Mouse (Mus musculus): Measurements from ENCODE around the gene Rps6. TPM values are rescaled to one million over a fixed set of nuclear protein-coding genes. Genes with fewer than 3 reads are reported as not detected.

Gene Rps6
- total RNA-seq (2014; fragmentation: Nextera tagmentation), result 3,999 and 4,209 TPM in 2 replicates
- total RNA-seq (2017), result 1,434 and 1,493 TPM in 2 replicates
- polyA plus RNA-seq (2012), result 562 and 607 TPM in 2 replicates

DNA sequence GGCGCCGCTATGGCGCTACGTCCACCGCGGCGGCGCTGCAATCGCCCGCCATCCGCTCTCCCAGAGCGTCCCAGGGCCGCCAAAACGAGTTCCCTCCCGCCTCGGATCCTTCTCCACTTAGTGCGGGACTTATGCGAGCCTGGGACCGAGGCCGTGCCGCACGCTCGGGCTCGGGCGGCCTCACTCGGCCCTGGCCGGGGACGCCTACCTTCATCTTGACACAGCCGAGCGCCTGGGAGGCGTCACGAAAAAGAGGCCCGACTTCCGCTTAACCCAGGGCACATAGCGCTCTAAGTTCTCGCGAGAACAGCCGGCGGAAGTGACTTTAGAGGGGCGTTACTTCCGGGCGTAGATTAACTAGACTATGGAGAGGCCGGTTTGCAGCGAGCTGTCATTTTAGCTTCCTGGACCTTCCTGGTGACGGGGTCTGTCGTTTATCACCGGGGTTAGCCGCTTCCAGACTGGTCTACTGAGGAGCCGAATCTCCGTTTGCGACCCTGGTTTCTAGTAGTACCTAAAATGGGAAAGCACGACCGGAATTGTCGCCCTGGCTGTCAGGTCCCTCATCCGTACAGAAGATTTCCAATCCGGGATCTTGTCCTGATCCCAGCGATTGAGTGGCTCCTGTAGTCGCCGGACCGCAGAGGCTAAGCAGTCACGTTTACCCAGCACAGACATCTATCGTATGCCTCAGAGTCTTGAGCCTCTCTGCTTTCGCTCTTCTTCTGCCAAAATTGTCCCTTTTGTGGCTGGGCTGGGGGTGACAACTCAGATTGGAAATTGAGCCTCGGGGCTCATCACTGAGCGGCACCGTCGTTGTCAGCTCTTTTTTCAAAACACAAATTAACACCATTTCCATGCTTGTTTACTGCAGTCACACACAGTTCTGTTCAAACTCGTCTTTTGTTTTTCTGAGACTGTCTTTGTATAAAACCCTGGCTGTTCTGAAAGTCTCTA is at the start of gene Rps6:
TSS of gene Rps6 (minus strand) at position 300 of the 957 bp plus-strand sequence.
- TF ChIP-seq POLR2AphosphoS5 (IDR thresholded peaks at IDR 0.05; ENCODE audit: insufficient replicate concordance, low read depth, low read length), result peak; percentile 75; the same call in 1 of the 2 replicates
- no peak for TF ChIP-seq GATA2 (IDR thresholded peaks at IDR 0.05; ENCODE audit: borderline replicate concordance, low read depth, low read length)
- no peak for TF ChIP-seq TAL1 (conservative IDR thresholded peaks at IDR 0.05; ENCODE audit: low read depth, low read length)
- Histone ChIP-seq H3K9me3 (replicated peaks) (no peaks in the 10 kb centered on the region), H3K4me3 (ENCODE audit: low read depth, low read length) (peak within 1 kb of the TSS; percentile 93), H3K27me3 (ENCODE audit: insufficient read depth, low read length) (no peaks in the 10 kb centered on the region), H3K4me1 (ENCODE audit: insufficient read depth, low read depth, low read length) (peaks cover 31% of the 10 kb centered on the region), H3K36me3 (replicated peaks) (peaks cover 47% of the 10 kb centered on the region)
- DNase-seq (ENCODE audit: low spot score) (peak; percentile 81), ATAC-seq (ENCODE audit: extremely low read depth, insufficient number of reproducible peaks, low FRiP score, poor library complexity, severe bottlenecking) (peak; percentile 76)

DNA sequence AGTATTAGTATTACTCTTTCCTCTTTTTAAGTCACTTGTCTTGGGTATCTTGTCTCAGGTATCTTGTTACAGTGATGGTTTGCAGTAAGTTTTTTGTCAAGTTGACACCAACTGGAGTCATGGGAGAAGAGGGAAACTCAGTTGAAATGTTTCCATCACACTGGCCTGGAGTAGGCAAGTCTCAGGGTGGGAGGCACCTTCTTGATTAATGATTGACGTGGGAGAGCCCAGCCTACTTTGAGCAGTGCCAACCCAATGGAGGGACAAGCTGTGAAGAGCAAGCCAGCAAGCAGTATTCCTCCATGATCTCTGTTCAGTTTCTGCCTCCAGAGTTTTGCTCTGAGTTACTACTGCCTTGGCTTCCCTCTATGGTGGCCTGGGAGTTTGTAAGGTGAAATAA is 48.7 kb upstream of the Rps6 start:
- H3K4me1 ChIP-seq (ENCODE audit: insufficient read depth, low read depth, low read length), result no peaks in the 10 kb centered on the region; the same call in 1 of the 2 replicates

GRCm38 (mm10) chr4:86904969-86905368 is 47.8 kb upstream of the Rps6 start:
- Histone ChIP-seq H3K9me3 (replicated peaks) (no peaks in the 10 kb centered on the region), H3K4me3 (ENCODE audit: low read depth, low read length) (no peak overlapping the region), H3K36me3 (replicated peaks) (no peaks in the 10 kb centered on the region), H3K4me1 (ENCODE audit: insufficient read depth, low read depth, low read length) (no peaks in the 10 kb centered on the region; the same call in 1 of the 2 replicates), H3K27me3 (ENCODE audit: insufficient read depth, low read length) (peaks cover 3% of the 10 kb centered on the region)
- no peak for TF ChIP-seq GATA1 (IDR thresholded peaks at IDR 0.05; ENCODE audit: borderline replicate concordance, low read length)
- peak; percentile 56; the same call in 1 of the 2 replicates for TF ChIP-seq CTCF (IDR thresholded peaks at IDR 0.05; ENCODE audit: low read depth, low read length)
- DNase-seq (ENCODE audit: low spot score) (no peak), ATAC-seq (ENCODE audit: extremely low read depth, insufficient number of reproducible peaks, low FRiP score, poor library complexity, severe bottlenecking) (no peak)

More for the DNA sequence above, 48.7 kb upstream of the Rps6 start:
- H3K9me3 ChIP-seq (replicated peaks), result no peaks in the 10 kb centered on the region
- no peak for DNase-seq (ENCODE audit: low spot score)
- ATAC-seq (ENCODE audit: extremely low read depth, insufficient number of reproducible peaks, low FRiP score, poor library complexity, severe bottlenecking), result no peak
- H3K4me3 ChIP-seq (ENCODE audit: low read depth, low read length), result no peak overlapping the region
- TF ChIP-seq POLR2AphosphoS5 (IDR thresholded peaks at IDR 0.05; ENCODE audit: insufficient replicate concordance, low read depth, low read length) (no peak), GATA2 (IDR thresholded peaks at IDR 0.05; ENCODE audit: borderline replicate concordance, low read depth, low read length) (no peak), GATA1 (IDR thresholded peaks at IDR 0.05; ENCODE audit: borderline replicate concordance, low read length) (no peak), TAL1 (conservative IDR thresholded peaks at IDR 0.05; ENCODE audit: low read depth, low read length) (no peak), CTCF (IDR thresholded peaks at IDR 0.05; ENCODE audit: low read depth, low read length) (no peak)
- peaks cover 3% of the 10 kb centered on the region for H3K27me3 ChIP-seq (ENCODE audit: insufficient read depth, low read length)
- H3K36me3 ChIP-seq (replicated peaks), result no peaks in the 10 kb centered on the region

DNA sequence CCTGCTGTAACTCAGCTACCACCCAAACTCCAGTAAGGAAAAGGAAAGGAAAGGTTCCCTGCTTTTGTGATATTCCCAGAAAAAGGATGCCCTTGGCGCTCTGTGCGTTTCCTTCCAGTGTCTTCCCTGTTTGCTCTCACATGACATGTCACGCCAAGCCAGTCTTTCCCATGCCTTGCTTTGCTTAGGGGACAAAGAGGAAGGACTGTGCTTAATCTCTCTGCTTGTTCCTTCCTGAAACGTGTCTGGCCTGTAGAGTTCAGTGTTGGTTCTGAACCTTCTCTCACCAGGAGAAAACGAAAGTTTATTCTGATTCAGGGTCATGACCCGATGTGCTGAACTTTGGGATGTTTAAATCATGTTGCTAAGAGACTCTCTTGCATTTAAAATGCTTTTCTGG is 45.1 kb upstream of the Rps6 start:
- Histone ChIP-seq H3K27me3 (ENCODE audit: insufficient read depth, low read length) (peaks cover 6% of the 10 kb centered on the region), H3K4me1 (ENCODE audit: insufficient read depth, low read depth, low read length) (no peaks in the 10 kb centered on the region; the same call in 1 of the 2 replicates), H3K4me3 (ENCODE audit: low read depth, low read length) (no peak overlapping the region), H3K9me3 (replicated peaks) (no peaks in the 10 kb centered on the region), H3K36me3 (replicated peaks) (no peaks in the 10 kb centered on the region)
- no peak for TF ChIP-seq TAL1 (conservative IDR thresholded peaks at IDR 0.05; ENCODE audit: low read depth, low read length)
- no peak for TF ChIP-seq CTCF (IDR thresholded peaks at IDR 0.05; ENCODE audit: low read depth, low read length)
- TF ChIP-seq GATA2 (IDR thresholded peaks at IDR 0.05; ENCODE audit: borderline replicate concordance, low read depth, low read length), result no peak
- no peak for TF ChIP-seq POLR2AphosphoS5 (IDR thresholded peaks at IDR 0.05; ENCODE audit: insufficient replicate concordance, low read depth, low read length)
- no peak for TF ChIP-seq GATA1 (IDR thresholded peaks at IDR 0.05; ENCODE audit: borderline replicate concordance, low read length)
- DNase-seq (ENCODE audit: low spot score) (no peak), ATAC-seq (ENCODE audit: extremely low read depth, insufficient number of reproducible peaks, low FRiP score, poor library complexity, severe bottlenecking) (no peak)

DNA sequence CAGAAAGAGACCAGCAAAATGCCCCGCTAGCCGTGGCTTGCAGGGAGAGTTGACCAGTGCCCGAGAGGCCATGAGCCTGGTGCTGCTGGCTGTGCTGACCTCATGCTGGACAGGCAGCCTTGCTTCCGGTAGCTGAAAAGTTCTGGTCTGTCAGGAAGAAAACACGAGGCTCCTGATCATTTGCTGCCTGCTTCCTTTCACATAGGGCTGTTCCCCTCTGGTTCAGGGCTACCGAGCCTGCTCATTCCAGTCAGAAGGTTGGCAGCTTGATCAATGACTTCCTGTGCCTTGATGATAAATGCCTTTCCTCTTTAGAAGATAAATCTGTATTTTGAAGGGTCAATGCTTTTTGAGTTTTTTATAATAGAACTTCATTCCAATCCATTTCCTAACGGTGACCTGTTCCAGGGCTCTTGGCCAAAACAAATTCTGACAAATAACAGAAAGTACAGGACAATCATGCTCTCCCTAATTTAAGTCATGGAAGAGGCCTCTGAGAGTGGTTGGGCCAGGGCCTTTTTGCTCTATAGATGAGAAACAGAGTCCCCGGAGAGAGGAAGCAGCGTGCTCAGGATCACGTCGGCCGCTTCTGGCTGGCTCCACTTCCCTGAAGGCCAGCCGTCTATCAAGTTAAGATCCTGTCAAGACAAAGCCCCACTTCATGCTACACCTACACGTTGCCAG is 41.7 kb upstream of the Rps6 start:
- no peak for ATAC-seq (ENCODE audit: extremely low read depth, insufficient number of reproducible peaks, low FRiP score, poor library complexity, severe bottlenecking)

GRCm38 (mm10) chr4:86897411-86897810 is 40.2 kb upstream of the Rps6 start:
- Histone ChIP-seq H3K4me3 (ENCODE audit: low read depth, low read length) (no peak overlapping the region), H3K27me3 (ENCODE audit: insufficient read depth, low read length) (peaks cover 3% of the 10 kb centered on the region; the same call in 1 of the 2 replicates), H3K36me3 (replicated peaks) (no peaks in the 10 kb centered on the region), H3K4me1 (ENCODE audit: insufficient read depth, low read depth, low read length) (no peaks in the 10 kb centered on the region; the same call in 1 of the 2 replicates), H3K9me3 (replicated peaks) (no peaks in the 10 kb centered on the region)
- DNase-seq (ENCODE audit: low spot score) (no peak), ATAC-seq (ENCODE audit: extremely low read depth, insufficient number of reproducible peaks, low FRiP score, poor library complexity, severe bottlenecking) (no peak)
- TF ChIP-seq POLR2AphosphoS5 (IDR thresholded peaks at IDR 0.05; ENCODE audit: insufficient replicate concordance, low read depth, low read length) (no peak), CTCF (IDR thresholded peaks at IDR 0.05; ENCODE audit: low read depth, low read length) (no peak), GATA2 (IDR thresholded peaks at IDR 0.05; ENCODE audit: borderline replicate concordance, low read depth, low read length) (no peak), GATA1 (IDR thresholded peaks at IDR 0.05; ENCODE audit: borderline replicate concordance, low read length) (no peak)

More for the DNA sequence above, 41.7 kb upstream of the Rps6 start:
- no peak for DNase-seq (ENCODE audit: low spot score)
- Histone ChIP-seq H3K9me3 (replicated peaks) (no peaks in the 10 kb centered on the region), H3K27me3 (ENCODE audit: insufficient read depth, low read length) (peaks cover 4% of the 10 kb centered on the region), H3K4me3 (ENCODE audit: low read depth, low read length) (no peak overlapping the region), H3K36me3 (replicated peaks) (no peaks in the 10 kb centered on the region), H3K4me1 (ENCODE audit: insufficient read depth, low read depth, low read length) (no peaks in the 10 kb centered on the region; the same call in 1 of the 2 replicates)
- no peak for TF ChIP-seq GATA1 (IDR thresholded peaks at IDR 0.05; ENCODE audit: borderline replicate concordance, low read length)
- TF ChIP-seq CTCF (IDR thresholded peaks at IDR 0.05; ENCODE audit: low read depth, low read length), result no peak
- TF ChIP-seq POLR2AphosphoS5 (IDR thresholded peaks at IDR 0.05; ENCODE audit: insufficient replicate concordance, low read depth, low read length), result no peak
- no peak for TF ChIP-seq TAL1 (conservative IDR thresholded peaks at IDR 0.05; ENCODE audit: low read depth, low read length)
- TF ChIP-seq GATA2 (IDR thresholded peaks at IDR 0.05; ENCODE audit: borderline replicate concordance, low read depth, low read length), result no peak
